Mouse (Mus musculus) erythroblast, embryonic 14.5 days (primary cell): ENCODE measurements around the gene Dtx2.

ENCODE experiments used
- GATA1 ChIP-seq: IDR thresholded peaks from 2 replicates; pipeline ENCODE4 v1.6.1; 2012; ENCODE audit warnings: low read length, inconsistent platforms, mixed read lengths
- TAL1 ChIP-seq: IDR thresholded peaks from 3 replicates; pipeline ENCODE4 v1.6.1; 2012; ENCODE audit warnings: low read length, inconsistent platforms, mixed read lengths

- TF ChIP-seq GATA1 (no peak), TAL1 (no peak)
Observed at GRCm38 (mm10) chr5:136073526-136073925, 78.9 kb downstream of the Dtx2 start.
